Mouse (Mus musculus) layer of hippocampus, postnatal 36 days (tissue): ENCODE data around the gene Vps39. TPM values are rescaled to one million over a fixed set of nuclear protein-coding genes. Genes with fewer than 3 reads are reported as not detected.

Experiments used
- DNase-seq, 2 experiments: peaks; one replicate each; pipeline ENCODE4 v3.0.0; 2022
- total RNA-seq, 2 experiments: library from RNA; stranded (reverse); gene quantifications; 2 replicates each; pipeline ENCODE4 v1.2.3; 2021

Vps39 gene
- total RNA-seq, 2 experiments from 2014 or later, result 77.2 to 79.9 TPM

DNA sequence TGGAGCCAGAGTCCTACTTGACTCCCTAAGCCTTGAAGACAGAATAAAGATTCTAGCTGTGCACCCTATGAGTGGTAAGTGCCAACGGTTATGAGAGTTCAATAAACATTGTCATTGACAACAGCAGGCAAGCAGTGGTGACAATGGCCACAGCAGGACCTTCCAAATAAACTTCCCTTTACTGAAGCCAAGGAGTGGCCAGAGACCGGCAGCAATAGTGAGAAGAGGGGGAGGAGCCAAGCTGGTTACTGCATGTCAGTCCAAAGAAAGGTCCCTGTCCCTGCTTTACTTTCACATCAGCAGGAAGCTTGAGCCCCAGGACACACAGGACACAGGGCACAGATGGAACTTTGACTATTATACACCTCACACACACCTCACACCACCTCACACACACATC is 56.8 kb downstream of the Vps39 start:
- no peak for DNase-seq

DNA sequence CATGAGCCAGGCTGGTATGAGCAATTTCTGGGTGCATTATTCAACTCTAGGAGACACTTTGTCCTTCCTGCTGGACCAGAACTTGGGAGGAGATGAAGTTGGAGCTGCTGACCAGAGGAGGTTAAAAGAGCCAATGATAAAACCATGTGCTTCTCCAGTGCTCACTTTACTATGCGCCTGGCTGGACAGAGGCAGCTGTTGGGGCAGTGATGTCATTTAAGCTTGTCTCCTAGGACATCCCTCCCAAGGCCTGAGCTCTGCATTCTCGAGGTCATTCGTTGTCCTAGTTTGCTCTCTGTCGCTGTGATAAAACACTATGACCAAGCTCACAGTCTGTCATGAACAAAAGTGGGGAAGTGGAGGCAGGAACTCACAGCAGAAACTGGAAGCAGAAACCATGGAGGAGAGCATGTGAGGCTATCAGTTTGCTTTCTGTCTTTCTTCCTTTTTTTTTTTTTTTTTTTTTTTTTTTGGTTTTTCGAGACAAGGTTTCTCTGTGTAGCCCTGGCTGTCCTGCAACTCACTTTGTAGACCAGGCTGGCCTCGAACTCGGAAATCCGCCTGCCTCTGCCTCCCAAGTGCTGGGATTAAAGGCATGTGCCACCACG is 61.4 kb downstream of the Vps39 start:
- no peak for DNase-seq

DNA sequence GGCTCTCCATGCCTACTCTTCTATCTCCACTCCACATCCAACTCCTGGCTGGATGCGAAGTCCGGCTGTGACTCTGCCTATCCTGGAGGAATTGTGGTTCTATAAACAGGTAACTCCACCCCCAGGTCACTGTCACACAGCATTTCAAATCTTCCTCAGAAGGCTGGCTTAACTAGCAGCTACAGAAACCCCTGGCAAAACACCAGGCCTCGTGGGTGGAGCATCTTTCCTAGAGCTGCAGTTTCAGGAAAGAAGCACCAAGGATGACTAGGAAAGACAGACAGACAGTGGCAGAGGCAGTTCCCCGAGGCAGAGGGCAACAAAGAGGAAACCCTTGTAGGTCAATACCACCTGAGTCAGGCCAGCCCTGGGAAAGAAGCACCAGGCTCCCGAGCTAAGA is 63.9 kb downstream of the Vps39 start, which contains the start of gene Pla2g4d:
Gene Pla2g4d, minus strand, starts transcription at position 203 of the 400 bp plus-strand sequence.
- no peak for DNase-seq

- DNase-seq, result no peak
Observed at GRCm38 (mm10) chr2:120288401-120288800, 64.5 kb downstream of the Vps39 start.

GRCm38 (mm10) chr2:120285639-120286038 is 67.3 kb downstream of the Vps39 start:
- no peak for DNase-seq

DNA sequence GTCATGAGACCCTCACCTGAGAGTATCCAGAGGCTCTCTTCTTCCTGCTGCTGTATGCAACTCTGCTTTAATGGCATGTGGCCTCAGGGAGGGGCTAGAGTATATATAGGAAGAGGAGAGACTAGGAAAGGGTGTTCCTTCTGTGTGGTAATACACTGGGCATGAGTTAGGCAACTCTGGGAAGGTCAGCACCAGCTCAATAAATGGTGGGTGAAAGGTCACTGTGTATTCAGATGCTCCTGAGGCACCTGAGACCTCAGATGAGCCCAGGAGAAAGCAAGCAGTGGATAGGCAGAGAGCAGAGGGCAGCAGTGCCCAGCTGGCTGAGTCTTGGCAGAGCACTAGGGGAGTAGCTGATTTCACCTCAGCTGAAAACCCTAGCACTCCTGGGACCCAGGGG is 68.2 kb downstream of the Vps39 start:
- no peak for DNase-seq

GRCm38 (mm10) chr2:120284094-120284493 is 68.8 kb downstream of the Vps39 start:
- no peak for DNase-seq

GRCm38 (mm10) chr2:120283550-120283949 is 69.4 kb downstream of the Vps39 start:
- no peak for DNase-seq

GRCm38 (mm10) chr2:120281221-120281620 is 71.7 kb downstream of the Vps39 start:
- DNase-seq, result no peak

DNA sequence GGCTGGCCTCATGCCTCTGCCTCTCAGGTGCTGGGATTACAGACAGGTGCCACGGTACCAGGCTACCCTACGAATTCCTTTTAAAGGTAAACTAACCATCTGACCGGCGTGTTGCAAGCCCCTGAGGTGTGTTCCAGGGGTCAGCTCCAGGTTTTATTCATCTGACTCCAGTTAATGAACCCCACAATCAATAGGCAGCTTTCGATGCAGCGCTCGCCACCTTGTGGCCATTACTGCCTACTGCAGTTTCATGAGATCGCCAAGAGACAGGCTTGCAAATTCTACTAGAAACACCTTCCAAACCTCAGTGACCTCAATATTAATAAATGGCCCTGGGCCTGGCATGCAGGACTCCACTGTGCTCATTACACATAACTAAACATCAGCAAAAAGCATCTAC is 73.0 kb downstream of the Vps39 start:
- peak; percentile 41 to 50 for DNase-seq

DNA sequence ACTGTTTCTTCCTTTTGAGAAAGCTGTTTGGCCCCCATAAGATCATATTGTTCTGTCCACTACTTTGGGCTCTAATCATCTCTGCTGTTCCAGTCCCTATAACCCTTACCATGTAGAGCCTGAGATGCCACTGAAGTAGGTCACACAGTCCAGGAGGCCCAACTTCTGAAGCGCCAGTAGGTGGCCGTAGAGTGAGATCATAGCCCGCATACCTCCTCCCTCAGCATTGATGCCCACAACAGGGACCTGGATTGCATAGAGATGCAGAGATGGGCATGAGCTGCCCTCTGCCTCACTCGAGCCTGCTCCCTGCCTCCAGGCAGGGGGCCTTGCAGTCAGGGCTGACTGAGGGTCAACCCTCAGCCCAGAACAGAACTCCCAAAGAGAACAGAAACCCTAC is 76.0 kb downstream of the Vps39 start:
- DNase-seq, result no peak

DNA sequence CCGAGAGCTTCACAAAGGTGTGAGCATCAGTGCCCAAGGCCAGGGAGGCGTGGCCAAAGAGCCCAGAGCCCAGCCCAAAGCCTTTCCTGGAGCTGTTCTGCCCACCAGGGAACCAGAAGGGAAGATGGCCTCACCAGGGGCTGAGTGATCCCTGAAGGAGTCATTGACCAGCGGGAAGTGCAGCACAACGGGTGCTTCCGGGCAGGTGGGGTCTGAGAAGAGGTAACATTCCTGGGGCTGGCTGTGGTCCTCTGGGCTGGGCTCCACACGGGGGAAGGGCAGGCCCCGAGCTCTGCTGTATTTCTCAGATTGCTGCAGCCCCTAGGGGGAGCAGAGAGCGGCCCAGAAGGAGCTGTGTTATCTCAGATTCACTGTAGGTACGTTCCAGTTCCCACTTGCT is 84.3 kb downstream of the Vps39 start:
- DNase-seq, result no peak

Other genes starting within 250 kb of the Vps39 start
- gene Ehd4, start 198.5 kb downstream of the Vps39 start, total RNA-seq, result 1 to 10 TPM; 7.6 to 7.7 TPM
- 10 to 100 TPM; 10.2 to 10.3 TPM for gene Pla2g4e, start 107.8 kb downstream of the Vps39 start, total RNA-seq
- gene Pla2g4d, start 63.9 kb downstream of the Vps39 start, total RNA-seq, result not detected
- gene Pla2g4f, start 39.0 kb downstream of the Vps39 start, total RNA-seq, result not detected
- gene Ganc, start 50.8 kb upstream of the Vps39 start, total RNA-seq, result 10 to 100 TPM; 11.0 to 11.1 TPM
- 10 to 100 TPM; 41.2 to 43.8 TPM for gene Tmem87a, start 51.0 kb upstream of the Vps39 start, total RNA-seq
- 10 to 100 TPM; 19.2 to 22.5 TPM for gene Capn3, start 102.9 kb upstream of the Vps39 start, total RNA-seq
- 100 to 1,000 TPM; 157 to 163 TPM for gene Zfp106, start 210.7 kb upstream of the Vps39 start, total RNA-seq
- 10 to 100 TPM; 19.2 to 25.1 TPM for gene Snap23, start 214.5 kb upstream of the Vps39 start, total RNA-seq